Mouse (Mus musculus): ENCODE measurements around the gene Lmtk2. TPM values are rescaled to one million over a fixed set of nuclear protein-coding genes. Genes with fewer than 3 reads are reported as not detected.

The Lmtk2 gene
- 10 to 100 TPM; 12.2 to 12.5 TPM for total RNA-seq (2021)
- long read RNA-seq, experiment 1, partial matches to known transcripts, result 4 of 4 reads
- long read RNA-seq, experiment 1, other reads (novel, unspliced or antisense), result 0 of 4 reads
- long read RNA-seq, experiment 2, full-length matches to known transcripts, result 1 of 11 reads
- long read RNA-seq, experiment 2, partial matches to known transcripts, result 6 of 11 reads
- long read RNA-seq, experiment 2, other reads (novel, unspliced or antisense), result 4 of 11 reads

DNA sequence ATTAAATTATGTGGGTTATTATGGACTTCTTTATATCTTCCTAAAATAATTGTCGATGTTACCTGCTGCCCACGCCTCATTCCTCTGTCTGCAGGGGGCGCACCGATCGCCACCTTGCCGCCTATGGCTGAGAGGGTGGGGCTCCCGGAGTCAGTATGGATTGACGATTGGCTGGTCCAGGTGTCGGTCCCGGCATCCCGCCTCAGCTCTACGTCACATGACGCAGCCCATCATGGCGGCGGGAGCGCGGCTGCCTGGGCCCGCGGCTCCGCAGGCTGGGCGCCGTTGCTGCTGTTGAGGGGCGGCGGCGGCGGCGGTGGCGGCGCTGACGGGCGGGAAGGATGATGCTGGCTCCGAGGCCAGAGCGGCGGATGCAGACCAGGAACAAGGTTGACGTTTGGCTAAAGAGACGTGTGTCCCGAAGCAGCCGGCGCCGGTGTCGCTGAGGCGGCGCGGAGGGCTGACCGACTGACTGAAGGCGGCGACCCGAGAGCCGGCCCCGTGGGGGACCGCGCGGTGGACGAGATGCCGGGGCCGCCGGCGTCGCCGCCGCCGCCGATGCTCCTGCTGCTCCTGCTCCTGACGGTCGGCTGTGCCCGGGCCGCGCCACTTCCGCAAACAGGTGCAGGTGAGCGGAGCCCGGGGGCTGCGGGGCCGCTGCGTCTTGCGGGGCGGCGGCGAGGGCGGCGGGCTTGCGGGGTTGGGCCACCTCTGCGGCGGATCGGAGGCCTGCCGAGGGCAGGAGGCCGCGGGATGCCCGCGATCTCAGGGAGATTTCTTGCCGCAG, at the start of gene Lmtk2:
Gene Lmtk2, plus strand, starts transcription at position 288 of the 787 bp plus-strand sequence.
- intact Hi-C loops (cut with DNase I; ENCODE audit: low total_unique reads), result no loop called here

DNA sequence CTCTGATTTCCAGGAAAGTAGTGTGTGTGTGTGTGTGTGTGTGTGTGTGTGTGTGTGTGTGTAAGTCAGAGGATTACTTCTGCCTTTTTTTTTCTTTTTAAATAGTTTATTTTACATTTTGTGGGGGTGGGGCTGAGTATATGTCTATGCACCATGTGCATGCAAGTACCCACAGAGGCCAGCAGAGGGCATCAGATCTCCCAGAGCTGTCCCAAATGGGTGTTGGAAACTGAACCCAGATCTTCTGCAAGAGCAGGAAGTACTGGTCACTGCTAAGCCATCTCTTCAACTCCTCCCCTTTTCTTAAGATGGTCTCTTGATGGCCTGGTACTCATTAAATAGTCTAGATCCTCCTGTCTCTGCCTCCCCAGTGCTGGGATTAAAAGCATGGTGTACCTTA, 49.0 kb upstream of the Lmtk2 start:
- intact Hi-C loops (cut with DNase I; ENCODE audit: low total_unique reads), result no loop called here
- no peak for DNase-seq

More for the DNA sequence above, at the start of gene Lmtk2:
- peak; percentile 96 for DNase-seq

- intact Hi-C loops (cut with DNase I; ENCODE audit: low total_unique reads), result no loop called here
Measured at GRCm38 (mm10) chr5:144053450-144053849, 46.8 kb upstream of the Lmtk2 start.

DNA sequence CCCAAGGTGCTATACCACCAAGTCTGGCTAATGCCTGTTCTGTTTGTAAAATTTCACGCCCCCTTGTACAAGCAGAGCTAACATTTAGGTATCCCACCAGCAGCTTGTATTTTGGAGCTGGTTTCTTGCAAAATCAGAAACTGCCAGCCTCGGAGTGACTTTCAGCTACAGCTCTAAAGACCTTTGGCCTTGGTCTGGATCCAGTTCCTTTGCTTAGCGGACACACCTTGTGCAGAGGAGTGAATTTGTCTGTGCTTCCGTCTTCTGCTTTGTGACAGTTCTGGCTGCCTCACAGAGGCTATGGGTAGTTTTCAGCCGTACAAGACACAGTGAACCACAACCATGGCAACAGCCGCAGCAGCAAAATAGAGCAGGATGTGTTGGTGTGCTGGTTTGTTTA, 45.9 kb upstream of the Lmtk2 start:
- intact Hi-C loops (cut with DNase I; ENCODE audit: low total_unique reads), result no loop called here
- DNase-seq, result no peak

More at GRCm38 (mm10) chr5:144053450-144053849, 46.8 kb upstream of the Lmtk2 start:
- no peak for DNase-seq

GRCm38 (mm10) chr5:144064093-144064492, 36.1 kb upstream of the Lmtk2 start:
- intact Hi-C loops (cut with DNase I; ENCODE audit: low total_unique reads), result no loop called here
- no peak for DNase-seq

DNA sequence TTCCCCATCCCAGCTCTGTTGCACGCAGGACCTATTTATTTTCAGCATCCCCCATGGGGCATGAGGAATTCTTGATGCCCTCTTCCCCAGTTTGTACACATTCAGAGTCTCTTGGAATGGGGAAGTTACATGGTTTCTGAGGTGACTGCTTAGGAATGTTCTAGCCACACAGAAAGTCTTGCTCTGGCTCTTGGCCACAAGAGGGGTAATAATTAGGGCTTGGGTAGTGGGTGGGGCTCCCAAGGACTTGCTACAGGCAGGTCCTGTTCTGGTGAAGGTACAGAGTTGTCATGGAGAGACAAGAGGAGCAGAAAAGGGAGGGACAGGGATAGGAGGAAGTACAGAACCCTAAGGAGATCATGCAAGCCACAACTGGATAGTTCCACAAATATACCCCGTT, 34.2 kb upstream of the Lmtk2 start:
- no peak for DNase-seq

DNA sequence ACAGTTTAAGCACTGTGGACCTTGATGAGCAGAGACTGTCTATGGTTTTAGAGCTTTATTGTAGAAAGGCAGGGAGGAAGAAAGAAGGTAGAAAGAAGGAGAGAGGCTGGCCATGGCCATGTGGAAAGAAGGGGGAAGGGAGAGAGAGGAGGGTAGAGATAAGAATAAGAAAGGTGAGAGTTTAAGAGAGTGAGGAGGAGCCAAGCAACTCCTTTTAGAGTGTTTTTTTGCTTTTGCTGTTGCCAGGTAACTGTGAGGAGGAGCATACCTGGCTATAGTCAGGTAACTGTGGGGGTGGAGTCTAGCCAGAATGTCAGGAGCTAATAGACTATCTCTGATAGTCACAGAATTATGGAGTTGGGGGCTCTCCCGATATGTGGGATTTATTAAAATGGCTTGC, 30.2 kb upstream of the Lmtk2 start:
- intact Hi-C loops (cut with DNase I; ENCODE audit: low total_unique reads), result no loop called here
- DNase-seq, result no peak

More for the DNA sequence above, 34.2 kb upstream of the Lmtk2 start:
- intact Hi-C loops (cut with DNase I; ENCODE audit: low total_unique reads), result no loop called here

DNA sequence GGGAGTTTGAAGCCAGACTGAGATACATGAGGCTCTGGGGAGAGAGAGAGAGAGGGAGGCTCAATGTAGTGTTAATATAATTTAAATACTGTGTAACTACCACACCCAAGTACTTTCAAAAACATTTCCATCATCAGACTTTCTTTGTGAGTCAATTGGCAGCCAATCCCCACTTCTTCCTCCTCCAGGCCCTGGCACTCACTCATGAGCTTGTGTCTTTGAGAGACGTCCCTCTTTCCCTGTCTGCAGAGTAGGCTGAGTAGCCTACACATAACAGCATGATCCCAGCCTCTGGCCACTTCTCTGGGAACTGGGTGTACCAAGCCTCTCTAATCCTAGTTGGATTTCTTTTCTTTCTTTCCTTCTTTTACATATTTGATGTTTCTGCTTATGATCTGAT, 29.0 kb upstream of the Lmtk2 start:
- no peak for DNase-seq
- intact Hi-C loops (cut with DNase I; ENCODE audit: low total_unique reads), result no loop called here

DNA sequence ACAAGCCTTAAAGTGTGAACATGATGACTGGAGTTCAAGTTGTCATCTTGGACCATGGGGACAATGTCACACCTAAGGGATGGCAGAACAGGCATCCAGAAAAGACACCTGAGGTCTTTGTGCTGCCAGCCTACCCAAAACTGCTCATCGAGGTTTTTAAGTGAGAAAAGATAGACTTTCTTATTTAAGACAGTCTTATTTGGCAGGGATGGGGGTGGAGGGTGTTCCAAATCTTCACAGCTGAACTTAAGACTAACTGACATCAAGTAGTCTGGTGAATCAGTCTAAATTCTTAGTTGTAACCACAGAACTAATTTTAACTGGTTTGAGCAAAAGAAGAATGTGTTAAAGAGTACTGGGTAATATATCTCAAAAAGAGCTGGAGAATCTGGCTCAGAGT, 22.7 kb upstream of the Lmtk2 start:
- no peak for DNase-seq
- intact Hi-C loops (cut with DNase I; ENCODE audit: low total_unique reads), result no loop called here

DNA sequence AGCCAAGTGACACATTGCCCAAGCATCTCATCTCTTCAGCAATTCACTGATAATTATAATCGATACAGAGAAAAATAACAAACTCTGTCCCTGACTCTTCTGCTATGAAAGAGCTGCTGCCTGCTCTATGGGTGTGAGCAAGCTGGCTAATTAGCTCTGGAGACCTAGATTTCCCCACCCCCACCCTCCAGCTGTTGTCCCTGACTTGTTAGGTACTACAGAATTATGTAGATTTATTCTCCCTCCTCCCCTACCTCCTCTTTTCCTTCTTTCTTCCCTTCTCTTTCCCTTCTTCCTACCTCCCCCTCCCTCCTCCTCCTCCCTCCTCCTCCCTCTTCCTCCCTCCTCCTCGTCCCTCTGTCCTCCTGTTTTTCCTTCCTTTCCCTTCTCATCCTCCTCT, 19.4 kb upstream of the Lmtk2 start:
- DNase-seq, result no peak

DNA sequence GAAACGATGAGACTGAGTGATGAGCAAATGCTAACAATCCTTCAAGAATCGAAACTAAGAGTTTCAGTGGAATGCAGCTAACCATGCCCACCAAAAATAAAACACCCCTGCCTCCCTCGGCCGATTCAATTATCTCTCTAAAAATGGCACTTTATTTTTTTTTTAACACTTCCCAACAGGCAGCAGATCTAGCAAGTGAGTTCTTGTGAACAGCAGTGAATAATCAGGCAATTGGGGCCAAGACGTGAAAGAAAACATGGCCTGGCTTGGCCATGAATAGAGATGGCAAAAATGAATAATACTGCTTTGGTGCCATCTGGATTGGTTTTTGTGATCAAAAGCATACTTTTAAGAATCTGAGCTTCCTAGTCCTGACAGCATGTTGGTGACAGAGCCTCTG, 18.2 kb upstream of the Lmtk2 start:
- intact Hi-C loops (cut with DNase I; ENCODE audit: low total_unique reads), result no loop called here
- DNase-seq, result no peak

More for the DNA sequence above, 19.4 kb upstream of the Lmtk2 start:
- intact Hi-C loops (cut with DNase I; ENCODE audit: low total_unique reads), result no loop called here

- no peak for DNase-seq
- intact Hi-C loops (cut with DNase I; ENCODE audit: low total_unique reads), result no loop called here
Measured at GRCm38 (mm10) chr5:144083521-144083920, 16.7 kb upstream of the Lmtk2 start.

DNA sequence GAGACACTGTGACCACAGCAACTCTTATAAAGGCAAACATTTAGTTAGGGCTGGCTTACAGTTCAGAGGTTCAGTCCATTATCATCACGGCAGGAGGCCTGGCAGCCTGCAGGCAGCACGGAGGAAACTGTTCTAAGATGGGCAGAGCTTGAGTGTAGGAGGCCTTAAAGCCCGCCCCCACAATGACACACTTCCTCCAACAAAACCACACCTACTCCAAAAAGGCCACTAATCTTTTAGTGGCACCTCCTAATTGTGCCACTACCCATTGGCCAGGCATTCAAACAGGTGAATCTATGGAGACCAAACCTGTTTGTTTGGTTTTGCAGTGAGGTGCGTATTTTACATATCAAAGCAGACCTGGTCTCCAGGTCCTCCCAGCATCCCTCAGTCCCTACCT, 16.0 kb upstream of the Lmtk2 start:
- intact Hi-C loops (cut with DNase I; ENCODE audit: low total_unique reads), result no loop called here
- DNase-seq, result no peak

- intact Hi-C loops (cut with DNase I; ENCODE audit: low total_unique reads), result no loop called here
- DNase-seq, result no peak
Measured at GRCm38 (mm10) chr5:144085696-144086095, 14.5 kb upstream of the Lmtk2 start.

GRCm38 (mm10) chr5:144086494-144086893, 13.7 kb upstream of the Lmtk2 start:
- intact Hi-C loops (cut with DNase I; ENCODE audit: low total_unique reads), result no loop called here
- no peak for DNase-seq

DNA sequence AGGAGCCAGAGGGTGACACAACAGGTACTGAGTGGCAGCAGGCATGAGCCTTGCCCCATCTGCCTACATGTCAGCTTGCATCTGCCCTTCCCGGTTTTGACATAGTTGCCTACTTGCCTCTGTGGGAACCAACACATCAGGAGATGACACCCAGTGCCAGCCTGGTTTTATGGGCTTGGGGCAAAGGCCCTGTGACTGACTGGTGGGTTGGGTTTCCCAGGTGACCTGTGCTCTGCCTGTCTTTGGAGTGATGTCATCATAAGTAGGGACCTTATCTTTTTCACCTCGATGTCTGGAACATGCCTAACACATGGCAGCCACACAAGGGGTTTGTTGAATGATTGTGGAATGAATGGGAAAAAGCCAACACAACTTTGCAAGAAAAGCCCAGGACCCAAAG, 11.9 kb upstream of the Lmtk2 start:
- no peak for DNase-seq
- intact Hi-C loops (cut with DNase I; ENCODE audit: low total_unique reads), result no loop called here

GRCm38 (mm10) chr5:144095461-144095970, 4.7 kb upstream of the Lmtk2 start:
- DNase-seq, result no peak
- intact Hi-C loops (cut with DNase I; ENCODE audit: low total_unique reads), result loop anchor here (5.0 kb wide), 1 partner anchor 57 kb away; no protein-coding TSS in a partner anchor

DNA sequence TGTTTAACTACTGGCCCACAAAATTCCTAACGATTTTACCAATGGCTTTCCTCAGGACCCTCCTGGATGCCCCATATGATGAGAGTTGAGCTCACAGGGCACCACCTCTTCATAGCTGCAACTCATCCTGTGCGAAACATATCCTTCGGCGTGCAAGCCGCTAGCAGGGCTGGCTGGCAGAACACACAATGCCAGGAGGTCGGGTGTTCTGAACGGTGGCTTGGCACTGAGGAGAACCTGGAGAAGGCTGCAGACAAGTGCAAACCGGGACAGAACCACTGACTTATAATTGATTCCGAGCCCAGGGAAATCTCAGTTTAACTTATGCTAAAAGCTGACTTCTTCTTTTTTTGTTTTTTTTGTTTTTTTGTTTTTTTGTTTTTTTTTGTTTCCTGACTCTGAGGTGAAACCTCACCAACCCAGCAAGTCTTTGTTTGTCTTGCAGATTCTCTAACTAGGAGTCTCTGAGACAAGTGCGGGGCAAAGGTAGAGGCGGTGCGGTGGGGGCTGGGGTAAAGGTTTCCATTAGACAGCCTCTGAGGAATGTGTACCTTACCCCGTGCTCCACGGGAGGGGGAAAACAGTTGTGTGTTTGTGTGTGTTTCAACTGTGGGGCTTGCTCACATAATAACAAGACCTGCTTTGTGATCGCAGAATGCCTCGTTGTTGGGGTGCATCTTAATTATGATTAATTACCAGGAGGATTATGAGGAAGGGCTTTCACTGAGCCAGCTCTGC, 2.2 kb upstream of the Lmtk2 start:
- no peak for DNase-seq
- intact Hi-C loops (cut with DNase I; ENCODE audit: low total_unique reads), result loop anchor here (5.0 kb wide), 1 partner anchor 54 kb away; no protein-coding TSS in a partner anchor

- no peak for DNase-seq
- intact Hi-C loops (cut with DNase I; ENCODE audit: low total_unique reads), result loop anchor here (5.0 kb wide), 1 partner anchor 54 kb away; no protein-coding TSS in a partner anchor
Measured at GRCm38 (mm10) chr5:144098640-144098929, 1.7 kb upstream of the Lmtk2 start.

- intact Hi-C loops (cut with DNase I; ENCODE audit: low total_unique reads), result no loop called here
- no peak for DNase-seq
Measured at GRCm38 (mm10) chr5:144100948-144101347, 712 bp downstream of the Lmtk2 start.
